Mouse (Mus musculus) small intestine, adult 2 months (tissue): Measurements from ENCODE around the gene Dst.

Experiments
- CTCF ChIP-seq: fragments of 200-500 bp; IDR thresholded peaks from 2 replicates; pipeline ENCODE4 v1.5.1; 2012; ENCODE audit warnings: low read depth, mild to moderate bottlenecking, control low read depth, inconsistent platforms, low read length, moderate library complexity, mixed read lengths; ENCODE audit not compliant: insufficient replicate concordance, insufficient read length; ENCODE audit errors: extremely low read depth
- POLR2A ChIP-seq: fragments of 200-500 bp; IDR thresholded peaks from 2 replicates; pipeline ENCODE4 v1.6.1; 2012; ENCODE audit warnings: low read depth, mild to moderate bottlenecking, control low read depth, inconsistent platforms, low read length, moderate library complexity

- TF ChIP-seq POLR2A (no peak), CTCF (no peak)
Observed at GRCm38 (mm10) chr1:34156058-34156457, 248.0 kb downstream of the Dst start.
